Mouse (Mus musculus) neural tube, embryonic 12.5 days (tissue): Measurements from ENCODE around the gene Ctss. TPM values are rescaled to one million over a fixed set of nuclear protein-coding genes. Genes with fewer than 3 reads are reported as not detected.

Source experiments
- ATAC-seq: fragments of 200-750 bp; cut with Nextera tagmentation; 2 replicates; pipeline ENCODE4 v1.8.0; 2017; ENCODE audit warnings: low read depth, mild to moderate bottlenecking, moderate TSS enrichment, moderate library complexity; ENCODE audit not compliant: low FRiP score
- H3K27ac ChIP-seq: fragments of 300-500 bp; sonication (generic); 2 replicates; pipeline ENCODE4 v1.5.1; 2016
- H3K27me3 ChIP-seq: fragments of 300-500 bp; sonication (generic); replicated peaks from 2 replicates; pipeline ENCODE4 v1.6.1; 2016; ENCODE audit warnings: mild to moderate bottlenecking
- H3K36me3 ChIP-seq: fragments of 300-500 bp; sonication (generic); 2 replicates; pipeline ENCODE4 v1.6.1; 2016; ENCODE audit warnings: mild to moderate bottlenecking
- H3K4me1 ChIP-seq: fragments of 300-500 bp; sonication (generic); 2 replicates; pipeline ENCODE4 v1.6.1; 2016
- H3K4me2 ChIP-seq: fragments of 300-500 bp; sonication (generic); replicated peaks from 2 replicates; pipeline ENCODE4 v1.6.1; 2016; ENCODE audit warnings: mild to moderate bottlenecking
- H3K4me3 ChIP-seq: fragments of 300-500 bp; sonication (generic); 2 replicates; pipeline ENCODE4 v1.5.1; 2016
- H3K9ac ChIP-seq: fragments of 300-500 bp; sonication (generic); 2 replicates; pipeline ENCODE4 v1.6.1; 2016; ENCODE audit warnings: mild to moderate bottlenecking
- H3K9me3 ChIP-seq: fragments of 300-500 bp; sonication (generic); 2 replicates; pipeline ENCODE4 v1.6.1; 2016; ENCODE audit warnings: mild to moderate bottlenecking
- WGBS: fragments of 180-500 bp; shearing (Covaris S2); methylation state at CpG from one replicate; pipeline ENCODE4 v1.1.7; 2016; 5-methylcytosine and 5-hydroxymethylcytosine counted together
- polyA plus RNA-seq: library from polyadenylated mRNA; unstranded; fragments of >200 nt; fragmentation: Nextera tagmentation; extraction: Ambion mirVana; gene quantifications from 2 replicates; pipeline ENCODE4 v1.2.1, GENCODE M21; 2016

Gene Ctss
- polyA plus RNA-seq, 1 experiment from 2014 or later: 13.7 TPM

GRCm38 (mm10) chr3:95601287-95601686 lies 74.7 kb downstream of the Ctss start:
- 94% methylated on average over 3 of the region's 3 CpGs for WGBS
- H3K4me1 ChIP-seq: no peaks in the 10 kb centered on the region
- H3K4me3 ChIP-seq: no peak overlapping the region
- H3K4me2 ChIP-seq: no peak overlapping the region
- no peak overlapping the region for H3K9ac ChIP-seq
- no peaks in the 10 kb centered on the region for H3K9me3 ChIP-seq
- peaks cover 13% of the 10 kb centered on the region; the same call in 1 of the 2 replicates for H3K36me3 ChIP-seq
- H3K27me3 ChIP-seq: no peaks in the 10 kb centered on the region
- no peak for ATAC-seq
- H3K27ac ChIP-seq: no peak overlapping the region

Other genes starting within 250 kb of the Ctss start
- gene Mindy1, start 245.4 kb upstream of the Ctss start, polyA plus RNA-seq: 51.3 and 51.5 TPM in 2 replicates
- gene Prune1, start 244.7 kb upstream of the Ctss start, polyA plus RNA-seq: 34.9 and 36.1 TPM in 2 replicates
- 0.94 and 1.2 TPM in 2 replicates for gene Anxa9, start 219.6 kb upstream of the Ctss start, polyA plus RNA-seq
- 104 and 110 TPM in 2 replicates for gene Cers2, start 212.0 kb upstream of the Ctss start, polyA plus RNA-seq
- 48.9 and 57.2 TPM in 2 replicates for gene Setdb1, start 169.6 kb upstream of the Ctss start, polyA plus RNA-seq
- gene 4930558C23Rik, start 123.9 kb upstream of the Ctss start, polyA plus RNA-seq: not detected in 2 replicates
- 28.9 and 33.2 TPM in 2 replicates for gene Arnt, start 92.4 kb upstream of the Ctss start, polyA plus RNA-seq
- gene Ctsk, start 27.5 kb upstream of the Ctss start, polyA plus RNA-seq: 9.2 and 12.3 TPM in 2 replicates
- not detected in 2 replicates for gene Hormad1, start 32.9 kb downstream of the Ctss start, polyA plus RNA-seq
- gene Golph3l, start 62.1 kb downstream of the Ctss start, polyA plus RNA-seq: 34.0 and 35.7 TPM in 2 replicates
- gene Ensa, start 98.2 kb downstream of the Ctss start, polyA plus RNA-seq: 95.0 and 95.8 TPM in 2 replicates
- gene Mcl1, start 132.0 kb downstream of the Ctss start, polyA plus RNA-seq: 87.0 and 91.1 TPM in 2 replicates
- 0.96 and 1.3 TPM in 2 replicates for gene Adamtsl4, start 161.1 kb downstream of the Ctss start, polyA plus RNA-seq
- 18.8 and 19.8 TPM in 2 replicates for gene Ecm1, start 212.8 kb downstream of the Ctss start, polyA plus RNA-seq
- 43.6 and 47.4 TPM in 2 replicates for gene Tars2, start 233.4 kb downstream of the Ctss start, polyA plus RNA-seq